Mouse (Mus musculus) stomach, embryonic 16.5 days (tissue): Measurements from ENCODE around the gene Cyp8b1. TPM values are rescaled to one million over a fixed set of nuclear protein-coding genes. Genes with fewer than 3 reads are reported as not detected.

Experiments used
- ATAC-seq: fragments of 200-750 bp; cut with Nextera tagmentation; 2 replicates; pipeline ENCODE4 v1.8.0; 2017; ENCODE audit warnings: moderate number of reproducible peaks, moderate TSS enrichment; ENCODE audit not compliant: insufficient read depth, low FRiP score
- H3K27ac ChIP-seq: fragments of 300-500 bp; sonication (generic); 2 replicates; pipeline ENCODE4 v1.5.1; 2014; ENCODE audit warnings: low read length
- H3K27me3 ChIP-seq: fragments of 300-500 bp; sonication (generic); 2 replicates; pipeline ENCODE4 v1.6.1; 2014; ENCODE audit warnings: low read length, control low read depth, mixed read lengths; ENCODE audit not compliant: control insufficient read depth, insufficient read depth
- H3K36me3 ChIP-seq: fragments of 300-500 bp; sonication (generic); 2 replicates; pipeline ENCODE4 v1.6.1; 2014; ENCODE audit warnings: low read length; ENCODE audit not compliant: control insufficient read depth, insufficient read depth
- H3K4me1 ChIP-seq: fragments of 300-500 bp; sonication (generic); 2 replicates; pipeline ENCODE4 v1.6.1; 2014; ENCODE audit warnings: low read length, control low read depth, mixed read lengths; ENCODE audit not compliant: control insufficient read depth, insufficient read depth
- H3K4me2 ChIP-seq: fragments of 300-500 bp; sonication (generic); 2 replicates; pipeline ENCODE4 v1.6.1; 2014; ENCODE audit warnings: low read depth, low read length, mixed read lengths
- H3K4me3 ChIP-seq: fragments of 300-500 bp; sonication (generic); replicated peaks from 2 replicates; pipeline ENCODE4 v1.5.1; 2014; ENCODE audit warnings: mild to moderate bottlenecking, low read length
- H3K9ac ChIP-seq: fragments of 300-500 bp; sonication (generic); 2 replicates; pipeline ENCODE4 v1.6.1; 2014; ENCODE audit warnings: low read length
- H3K9me3 ChIP-seq: fragments of 300-500 bp; sonication (generic); replicated peaks from 2 replicates; pipeline ENCODE4 v1.6.1; 2016; ENCODE audit warnings: low read length, control low read depth; ENCODE audit not compliant: control insufficient read depth
- WGBS: fragments of 180-500 bp; shearing (Covaris S2); extraction: QIAGEN DNeasy Blood & Tissue Kit; methylation state at CpG from one replicate; pipeline ENCODE4 v1.1.7; 2014; 5-methylcytosine and 5-hydroxymethylcytosine counted together
- polyA plus RNA-seq: library from polyadenylated mRNA; unstranded; fragments of >200 nt; fragmentation: Nextera tagmentation; extraction: Ambion mirVana; gene quantifications from 2 replicates; pipeline ENCODE4 v1.2.1, GENCODE M21; 2015

The Cyp8b1 gene
- polyA plus RNA-seq, 1 experiment from 2014 or later, result 0.35 TPM

DNA sequence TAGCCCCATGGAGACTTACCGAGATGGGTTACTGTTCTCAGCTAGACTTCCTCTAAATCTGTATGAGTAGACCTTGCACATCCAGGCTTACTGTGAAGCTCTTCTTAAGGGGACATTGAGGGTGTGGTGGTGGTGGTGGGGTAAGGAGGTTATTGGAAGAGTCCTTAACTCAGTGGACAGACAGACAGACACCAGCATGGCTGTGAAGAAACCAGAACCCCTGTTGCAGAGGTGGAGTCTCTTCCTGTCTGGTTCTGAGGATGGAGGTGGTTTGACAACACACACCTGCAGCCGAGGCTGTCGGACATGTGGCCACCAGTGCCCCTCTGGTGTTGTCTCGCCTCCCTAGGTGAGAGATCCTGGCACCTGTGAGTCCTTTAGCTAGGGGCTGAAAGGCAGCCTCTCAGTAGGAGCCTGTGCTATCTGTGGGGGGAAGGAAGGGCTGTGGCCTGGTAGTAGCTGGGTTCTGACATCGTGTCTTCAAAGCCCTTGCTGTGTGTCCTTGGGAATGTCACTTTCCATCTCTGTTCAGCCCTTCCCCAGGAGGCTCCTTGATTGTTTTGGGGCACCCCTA lies 15.7 kb downstream of the Cyp8b1 start:
- Histone ChIP-seq H3K4me1 (peaks cover 3% of the 10 kb centered on the region; the same call in 1 of the 2 replicates), H3K9ac (no peak overlapping the region), H3K4me3 (no peak overlapping the region), H3K4me2 (no peak overlapping the region), H3K36me3 (no peaks in the 10 kb centered on the region), H3K27me3 (no peaks in the 10 kb centered on the region), H3K27ac (no peak overlapping the region), H3K9me3 (no peaks in the 10 kb centered on the region)
- ATAC-seq, result no peak
- WGBS, result 84% methylated on average over 5 of the region's 5 CpGs

DNA sequence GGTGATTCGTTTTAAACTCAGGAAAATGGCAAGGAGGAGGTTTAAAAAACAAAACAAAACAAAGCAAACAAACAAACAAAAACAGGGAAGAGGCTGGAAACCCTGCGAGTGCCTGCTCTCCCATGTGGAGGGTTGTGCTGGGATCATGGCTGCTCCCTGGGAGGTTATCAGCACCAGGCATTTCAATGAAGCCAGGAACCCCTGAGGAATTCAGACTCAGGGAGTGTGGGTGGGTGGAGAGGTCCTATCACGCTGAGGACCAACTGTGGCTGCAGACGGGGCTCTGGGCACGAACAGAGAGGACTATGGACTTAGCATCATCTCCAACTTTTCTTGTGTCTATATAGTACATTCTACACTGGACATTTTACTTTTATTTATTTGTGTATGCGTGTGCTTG lies 16.8 kb downstream of the Cyp8b1 start:
- Histone ChIP-seq H3K9ac (no peak overlapping the region), H3K9me3 (no peaks in the 10 kb centered on the region), H3K4me3 (no peak overlapping the region), H3K27me3 (no peaks in the 10 kb centered on the region), H3K4me2 (no peak overlapping the region), H3K27ac (no peak overlapping the region), H3K36me3 (no peaks in the 10 kb centered on the region), H3K4me1 (peaks cover 11% of the 10 kb centered on the region; the same call in 1 of the 2 replicates)
- 62% methylated on average over 6 of the region's 6 CpGs for WGBS
- ATAC-seq, result no peak

DNA sequence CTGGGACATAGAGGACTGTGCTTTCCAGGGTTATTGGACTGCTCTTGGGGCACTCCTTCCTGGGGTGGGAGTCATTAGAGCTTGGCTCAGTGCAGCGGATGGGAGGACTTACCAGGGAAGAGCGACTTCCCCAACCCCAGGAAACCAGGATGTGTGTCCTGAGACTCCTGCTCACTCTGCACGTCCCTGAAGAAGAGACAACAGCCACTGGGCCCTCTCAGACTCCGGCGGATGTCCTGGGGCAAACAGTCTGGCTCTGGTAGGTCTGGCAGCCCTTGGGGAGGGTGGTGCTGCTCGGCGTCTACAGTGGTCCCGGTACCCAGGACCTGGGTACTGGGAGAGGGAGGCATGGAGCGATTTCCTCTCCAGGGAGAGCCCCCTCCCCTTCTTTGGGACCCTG lies 17.9 kb downstream of the Cyp8b1 start, which contains the start of gene Ackr2:
TSS of gene Ackr2 (plus strand) at position 111 of the 400 bp plus-strand sequence.
- H3K27ac ChIP-seq, result peak within 1 kb of the TSS; percentile 81
- no peaks in the 10 kb centered on the region for H3K9me3 ChIP-seq
- H3K27me3 ChIP-seq, result no peaks in the 10 kb centered on the region
- no peak within 1 kb of the TSS for H3K4me3 ChIP-seq
- ATAC-seq, result no peak
- no peak within 1 kb of the TSS for H3K4me2 ChIP-seq
- WGBS, result 76% methylated on average over 9 of the region's 9 CpGs
- H3K9ac ChIP-seq, result no peak within 1 kb of the TSS
- no peaks in the 10 kb centered on the region for H3K36me3 ChIP-seq
- peaks cover 13% of the 10 kb centered on the region; the same call in 1 of the 2 replicates for H3K4me1 ChIP-seq

DNA sequence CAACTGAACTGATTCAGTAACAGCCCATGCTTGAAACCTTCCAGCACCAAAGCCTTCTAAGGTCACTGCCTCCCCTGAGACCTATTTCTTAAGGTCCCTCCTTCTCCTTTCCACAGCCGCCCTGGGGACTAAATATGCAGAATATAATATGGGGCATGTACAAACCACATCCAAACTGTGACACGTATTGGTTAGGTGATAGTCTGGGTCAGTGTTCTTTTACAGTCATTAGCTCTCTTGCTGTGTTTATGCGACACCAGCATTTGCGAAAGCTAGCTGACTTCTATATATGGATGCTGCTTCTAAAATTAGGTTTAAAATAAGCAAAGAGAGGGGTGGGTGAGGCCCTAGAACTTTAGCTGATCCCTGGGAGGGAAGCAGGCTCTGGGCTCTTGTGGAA lies 19.3 kb downstream of the Cyp8b1 start:
- peaks cover 13% of the 10 kb centered on the region; the same call in 1 of the 2 replicates for H3K4me1 ChIP-seq
- ATAC-seq, result peak; percentile 53; the same call in 1 of the 2 replicates
- no peak overlapping the region for H3K4me2 ChIP-seq
- peak overlapping the region; percentile 81 for H3K27ac ChIP-seq
- H3K27me3 ChIP-seq, result no peaks in the 10 kb centered on the region
- H3K9me3 ChIP-seq, result no peaks in the 10 kb centered on the region
- WGBS, result 57% methylated on average over 4 of the region's 4 CpGs
- no peak overlapping the region for H3K4me3 ChIP-seq
- no peaks in the 10 kb centered on the region for H3K36me3 ChIP-seq
- H3K9ac ChIP-seq, result no peak overlapping the region

DNA sequence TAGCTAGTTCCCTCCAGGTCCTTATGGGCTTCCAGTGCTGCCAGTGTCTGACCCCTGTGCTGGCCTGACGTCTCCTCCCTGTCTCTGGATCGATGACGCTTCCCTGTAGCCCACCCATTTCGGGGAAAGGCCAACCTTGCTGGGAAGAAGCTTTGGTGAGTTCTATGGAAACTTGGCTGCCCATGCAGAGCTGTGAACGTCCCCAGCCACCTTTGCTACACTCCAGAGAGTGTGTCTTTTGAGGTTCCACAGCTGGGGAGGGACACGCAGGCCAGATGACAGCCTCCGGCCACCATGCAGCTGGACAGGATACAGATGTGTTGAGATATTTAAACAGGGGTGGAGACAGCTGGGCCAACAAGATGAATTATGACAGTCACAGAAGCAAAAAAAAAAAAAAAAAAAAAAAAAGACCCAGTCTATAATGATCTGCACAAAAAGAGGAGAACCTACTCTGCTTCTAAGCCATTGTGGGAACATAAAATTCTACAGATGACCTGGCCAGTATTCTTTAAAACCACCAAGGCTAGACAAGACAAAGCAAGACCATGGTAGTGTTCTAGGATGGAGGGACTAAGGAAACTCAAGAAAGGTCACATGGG lies 20.6 kb downstream of the Cyp8b1 start:
- Histone ChIP-seq H3K9ac (no peak overlapping the region), H3K9me3 (no peaks in the 10 kb centered on the region), H3K4me1 (peaks cover 20% of the 10 kb centered on the region), H3K4me2 (no peak overlapping the region), H3K27me3 (no peaks in the 10 kb centered on the region), H3K27ac (peak overlapping the region; percentile 44), H3K4me3 (no peak overlapping the region), H3K36me3 (no peaks in the 10 kb centered on the region)
- WGBS, result 40% methylated on average over 7 of the region's 7 CpGs
- no peak; the same call in 1 of the 2 replicates for ATAC-seq

DNA sequence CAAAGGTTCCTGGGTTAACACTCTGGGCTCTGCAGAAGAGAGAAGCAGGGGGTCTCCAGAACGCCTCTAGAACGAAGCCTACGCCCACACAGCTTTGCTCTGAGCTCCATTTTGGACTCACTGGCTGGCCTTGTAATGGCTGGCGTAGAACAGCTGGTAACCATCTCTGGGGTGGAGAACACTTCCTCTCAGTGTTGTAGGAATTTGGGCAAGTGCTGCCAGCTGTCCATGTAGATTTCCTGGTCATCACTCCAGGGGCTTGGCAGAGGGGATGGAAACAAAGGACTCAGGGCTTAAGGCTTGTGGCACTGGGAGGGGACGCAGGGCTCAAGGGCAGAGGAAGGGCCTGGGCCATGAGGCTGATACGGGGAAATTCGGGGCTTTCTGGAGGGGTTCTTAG lies 21.7 kb downstream of the Cyp8b1 start:
- no peak overlapping the region for H3K4me3 ChIP-seq
- H3K36me3 ChIP-seq, result no peaks in the 10 kb centered on the region
- H3K9me3 ChIP-seq, result no peaks in the 10 kb centered on the region
- peaks cover 27% of the 10 kb centered on the region for H3K4me1 ChIP-seq
- no peak overlapping the region for H3K9ac ChIP-seq
- no peak for ATAC-seq
- H3K27ac ChIP-seq, result peak overlapping the region; percentile 44; the same call in 1 of the 2 replicates
- H3K4me2 ChIP-seq, result no peak overlapping the region
- no peaks in the 10 kb centered on the region for H3K27me3 ChIP-seq
- WGBS, result 68% methylated on average over 7 of the region's 7 CpGs

DNA sequence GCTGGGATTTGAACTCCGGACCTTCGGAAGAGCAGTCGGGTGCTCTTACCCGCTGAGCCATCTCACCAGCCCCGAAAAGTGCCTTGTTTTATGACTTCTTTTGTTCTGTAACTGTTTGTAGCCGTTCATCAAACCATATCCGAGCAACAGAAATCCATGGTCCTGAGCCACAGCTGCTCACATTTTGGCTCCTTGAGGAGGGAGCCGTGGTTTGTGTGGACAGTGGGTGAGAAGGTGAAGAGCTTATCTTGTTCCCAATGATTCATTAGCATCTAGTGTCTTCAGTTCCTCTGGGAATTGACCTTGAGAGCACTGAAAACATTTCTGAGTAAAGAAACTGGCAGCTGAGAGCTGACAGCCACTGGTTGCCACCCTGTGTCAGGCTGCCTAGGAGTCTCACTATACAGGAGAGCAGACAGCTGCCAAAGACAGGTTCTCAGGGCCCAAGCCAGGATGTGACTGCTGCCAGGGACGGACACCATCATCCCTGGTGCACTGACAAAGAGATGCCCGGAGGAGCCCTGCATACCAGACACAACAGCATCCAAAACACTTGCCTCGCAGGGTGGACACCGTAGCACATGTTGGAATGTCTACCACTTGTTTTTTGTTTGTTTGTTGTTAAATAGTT lies 23.9 kb downstream of the Cyp8b1 start:
- Histone ChIP-seq H3K4me2 (no peak overlapping the region), H3K9ac (no peak overlapping the region), H3K27ac (no peak overlapping the region), H3K27me3 (no peaks in the 10 kb centered on the region), H3K36me3 (no peaks in the 10 kb centered on the region), H3K4me1 (peaks cover 25% of the 10 kb centered on the region), H3K4me3 (no peak overlapping the region), H3K9me3 (no peaks in the 10 kb centered on the region)
- ATAC-seq, result no peak
- 80% methylated on average over 12 of the region's 12 CpGs for WGBS

DNA sequence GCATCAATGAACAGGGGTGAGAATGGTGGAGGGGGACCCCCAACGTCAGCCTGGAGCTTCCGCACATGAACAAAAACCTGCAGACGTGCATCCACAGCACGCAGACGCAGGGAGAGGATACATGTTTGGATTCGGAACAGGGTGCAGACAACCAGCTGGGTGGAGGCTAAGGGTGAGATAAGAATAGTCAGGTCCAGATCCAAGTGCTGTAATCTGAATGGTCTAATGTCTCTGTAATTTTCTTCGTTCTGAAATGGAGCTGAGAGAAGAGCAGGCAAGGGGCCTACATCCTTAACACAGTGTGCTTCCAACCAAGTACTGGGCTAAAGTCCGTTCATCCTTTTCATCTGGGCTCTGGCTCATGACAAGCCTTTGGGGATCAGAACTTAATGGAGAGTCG lies 24.8 kb downstream of the Cyp8b1 start:
- no peak overlapping the region for H3K4me2 ChIP-seq
- no peaks in the 10 kb centered on the region for H3K9me3 ChIP-seq
- H3K27ac ChIP-seq, result no peak overlapping the region; the same call in 1 of the 2 replicates
- no peak for ATAC-seq
- peaks cover 24% of the 10 kb centered on the region for H3K4me1 ChIP-seq
- no peak overlapping the region for H3K4me3 ChIP-seq
- H3K9ac ChIP-seq, result no peak overlapping the region
- WGBS, result 83% methylated on average over 9 of the region's 9 CpGs
- no peaks in the 10 kb centered on the region for H3K27me3 ChIP-seq
- no peaks in the 10 kb centered on the region for H3K36me3 ChIP-seq

DNA sequence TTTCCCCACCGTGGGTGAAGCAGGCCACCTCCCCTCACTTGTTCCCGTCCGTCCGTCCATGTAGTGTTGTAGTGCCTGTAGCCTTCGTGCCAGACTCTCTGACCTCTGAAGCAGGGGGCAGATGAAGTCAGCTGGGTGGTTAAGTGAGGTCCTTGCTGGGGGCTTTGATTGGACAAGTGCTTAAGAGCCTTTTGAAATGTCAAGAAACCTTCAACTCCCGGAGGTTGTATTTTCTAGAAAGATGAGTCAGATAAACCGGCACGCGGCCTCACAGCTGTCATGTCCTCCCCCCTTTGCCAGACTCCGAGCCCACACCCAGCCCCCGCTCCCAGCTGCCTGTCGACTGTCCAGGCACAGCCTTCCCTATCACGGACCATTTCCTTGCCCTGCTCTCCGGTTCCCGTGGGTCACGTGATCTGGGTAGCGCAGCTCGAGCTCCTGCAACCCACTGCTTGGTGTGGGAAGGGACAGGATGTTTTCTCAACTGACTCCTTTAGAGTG lies 25.6 kb downstream of the Cyp8b1 start:
- peak; percentile 77; the same call in 1 of the 2 replicates for ATAC-seq
- peak overlapping the region; percentile 35; the same call in 1 of the 2 replicates for H3K4me2 ChIP-seq
- WGBS, result 21% methylated on average over 18 of the region's 18 CpGs
- peak overlapping the region; percentile 44; the same call in 1 of the 2 replicates for H3K9ac ChIP-seq
- H3K9me3 ChIP-seq, result no peaks in the 10 kb centered on the region
- H3K4me3 ChIP-seq, result no peak overlapping the region
- H3K27me3 ChIP-seq, result no peaks in the 10 kb centered on the region
- peak overlapping the region; percentile 17 for H3K27ac ChIP-seq
- peaks cover 24% of the 10 kb centered on the region for H3K4me1 ChIP-seq
- no peaks in the 10 kb centered on the region for H3K36me3 ChIP-seq
